Mouse (Mus musculus) MN1 (cell line): ENCODE results near the gene Pcsk7.
A peak's percentile ranks its signal among the peaks of the same experiment; 100 is the strongest.

ENCODE experiments used
- DNase-seq: peaks from one replicate; pipeline ENCODE4 v3.0.0-alpha.2; 2016; ENCODE audit warnings: low spot score

Pcsk7 gene

GRCm38 (mm10) chr9:45938952-45939637, 32.8 kb downstream of the Pcsk7 start:
- DNase-seq: no peak

GRCm38 (mm10) chr9:45939794-45940193, 33.5 kb downstream of the Pcsk7 start:
- no peak for DNase-seq

DNA sequence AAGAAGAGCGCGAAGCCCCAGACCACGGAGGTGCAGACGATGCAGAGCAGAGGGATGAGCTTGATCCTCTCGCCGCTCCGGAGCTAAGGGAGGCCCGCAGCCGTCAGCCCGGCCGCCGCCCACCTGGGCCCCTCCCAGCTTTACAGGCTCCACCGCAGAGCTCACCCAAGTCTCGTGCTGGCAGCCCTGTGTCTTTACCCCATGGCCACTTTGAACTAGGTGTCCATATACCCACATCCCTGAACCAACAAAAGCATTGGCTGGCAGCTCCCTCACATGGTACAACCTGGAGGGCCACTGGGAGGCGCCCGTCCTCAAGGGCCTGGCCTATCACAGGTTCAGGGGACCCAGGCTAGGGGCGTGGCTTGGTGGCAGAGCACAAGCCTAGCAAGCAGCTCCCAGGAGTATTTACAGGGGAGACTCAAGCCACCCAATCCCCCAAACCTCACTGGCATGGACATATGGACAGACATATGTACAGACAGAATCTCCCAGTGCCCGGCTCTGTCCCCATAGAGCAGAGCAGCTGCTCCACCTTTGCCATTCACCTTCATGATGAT, 35.1 kb downstream of the Pcsk7 start:
- no peak for DNase-seq

GRCm38 (mm10) chr9:45942464-45942863, 36.2 kb downstream of the Pcsk7 start:
- no peak for DNase-seq

- no peak for DNase-seq
These were observed 36.6 kb downstream of the Pcsk7 start for GRCm38 (mm10) chr9:45942916-45943315.

GRCm38 (mm10) chr9:45943628-45944505, 37.6 kb downstream of the Pcsk7 start:
- no peak for DNase-seq

DNA sequence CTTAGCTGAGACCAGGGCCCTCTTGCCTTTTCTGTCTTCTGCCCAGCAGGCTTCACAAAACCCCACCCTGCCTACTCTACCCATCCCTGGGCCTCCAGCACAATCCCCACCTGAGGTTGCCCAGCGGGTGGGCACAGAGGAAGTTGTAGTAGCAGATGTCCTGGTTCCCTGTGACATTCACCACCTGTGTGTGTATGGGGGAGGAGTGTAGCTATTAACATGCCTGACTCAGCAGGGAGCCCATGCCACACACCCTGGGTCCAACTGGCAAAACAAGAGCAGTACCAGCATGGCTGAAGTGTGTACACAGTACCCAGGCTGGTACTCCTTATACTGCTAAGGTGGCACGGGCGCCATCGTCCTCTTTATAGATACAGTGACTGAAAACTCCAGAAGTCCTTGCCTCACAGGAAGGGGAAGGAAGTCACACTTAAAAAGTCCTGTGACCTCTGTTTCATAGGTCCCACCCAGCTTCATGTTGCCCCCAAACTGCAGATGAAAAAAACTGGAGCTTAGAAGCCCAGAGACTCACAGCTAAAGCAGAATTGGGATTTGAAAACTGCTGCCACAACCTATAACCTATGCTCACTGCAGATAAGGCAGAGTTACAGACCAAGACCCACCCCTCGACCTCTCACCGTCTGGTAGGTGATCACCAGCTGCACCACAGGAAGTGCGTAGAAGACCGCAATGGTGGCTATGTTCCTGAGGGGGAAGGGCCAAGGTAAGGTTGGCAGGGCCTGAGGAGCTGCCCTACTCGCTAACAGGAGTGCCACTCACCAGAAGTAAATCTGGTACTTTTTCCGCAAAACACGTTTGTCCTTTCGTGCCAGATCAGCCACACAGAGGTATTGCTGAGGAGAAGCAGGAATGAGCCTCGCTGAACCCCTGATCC, 38.5 kb downstream of the Pcsk7 start:
- DNase-seq: no peak

- no peak for DNase-seq
These were observed 39.4 kb downstream of the Pcsk7 start for GRCm38 (mm10) chr9:45945721-45946120.

GRCm38 (mm10) chr9:45946182-45946871, 40.0 kb downstream of the Pcsk7 start:
- DNase-seq: no peak

- no peak for DNase-seq
These were observed 40.5 kb downstream of the Pcsk7 start for GRCm38 (mm10) chr9:45946872-45947183.

- no peak for DNase-seq
These were observed 45.8 kb downstream of the Pcsk7 start for GRCm38 (mm10) chr9:45952057-45952456.

- no peak for DNase-seq
These were observed 46.6 kb downstream of the Pcsk7 start for GRCm38 (mm10) chr9:45952890-45953289.

DNA sequence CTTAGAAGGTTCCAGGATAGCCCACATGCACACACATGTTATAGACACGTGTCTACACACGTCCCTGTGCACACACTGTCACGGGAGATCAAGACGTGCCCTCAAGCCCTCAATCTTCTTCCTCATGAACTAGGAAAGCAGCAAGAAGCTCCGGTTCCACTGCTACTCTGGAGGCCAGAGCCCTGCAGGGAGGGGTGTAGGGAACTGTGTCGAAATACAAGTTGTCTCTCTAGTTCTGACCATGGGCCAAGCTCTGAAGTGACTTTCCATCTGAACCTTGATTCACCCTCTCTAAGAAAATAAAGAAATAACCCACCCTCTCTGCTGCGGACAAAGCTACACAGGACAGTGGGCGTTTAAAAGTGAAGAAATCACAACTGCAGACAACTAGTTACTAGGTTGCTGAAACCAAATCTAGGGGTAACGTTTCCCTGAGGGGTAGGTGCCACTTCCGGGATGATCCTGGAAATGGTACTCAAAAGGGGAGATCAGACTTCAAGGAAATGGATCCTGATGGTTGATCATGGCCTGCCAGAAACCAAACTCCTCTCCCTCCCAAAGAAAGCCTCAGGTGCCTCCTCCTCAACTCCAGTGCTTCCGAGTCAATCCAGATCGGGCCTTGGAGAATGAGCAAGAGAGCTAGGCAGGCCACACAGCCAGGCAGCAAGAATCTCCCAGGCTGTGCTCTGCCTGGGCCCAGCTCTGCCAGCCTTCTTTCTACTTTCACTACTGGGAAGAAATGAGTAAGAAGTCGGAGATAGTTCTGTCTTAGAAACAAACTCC, 47.4 kb downstream of the Pcsk7 start:
- DNase-seq: no peak

DNA sequence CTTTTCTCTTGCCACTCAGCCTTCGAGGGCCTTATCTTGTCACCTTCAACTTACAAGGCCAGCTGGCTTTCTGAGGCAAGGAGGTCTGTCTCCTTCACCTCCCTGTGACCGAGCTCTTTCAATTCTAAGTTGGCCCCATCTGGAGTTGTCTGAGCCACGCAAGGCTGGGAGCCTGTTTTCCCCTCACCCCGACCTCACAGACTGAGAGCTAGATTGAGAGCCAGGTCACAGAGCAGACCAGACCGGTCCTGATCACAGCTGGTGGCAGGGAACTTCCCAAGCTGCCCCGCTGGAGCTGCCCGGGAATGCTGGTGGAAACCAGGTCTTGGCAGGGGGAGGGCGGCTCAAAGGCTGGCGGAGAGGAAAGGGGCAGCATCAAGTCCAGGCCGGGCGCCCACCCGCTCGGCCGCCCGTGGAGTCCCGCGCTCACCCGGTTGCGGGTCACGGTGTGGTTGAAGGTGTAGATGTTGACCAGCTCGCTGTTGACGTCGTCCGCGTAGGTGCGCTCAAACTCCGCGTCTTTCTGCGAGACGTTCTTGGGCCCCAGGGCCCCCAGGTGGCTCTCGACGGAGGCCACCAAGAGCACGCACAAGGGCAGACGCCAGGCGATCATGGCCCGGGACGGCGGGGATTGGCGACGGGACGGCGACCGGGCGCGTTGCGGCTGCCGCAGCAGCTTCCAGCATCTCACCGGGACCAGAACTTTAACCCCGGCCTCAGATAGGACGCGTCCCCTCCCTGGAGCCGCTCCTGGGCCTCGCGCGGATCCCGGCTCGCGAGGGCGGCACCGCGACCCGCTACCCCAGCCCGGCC, 48.2 kb downstream of the Pcsk7 start:
- DNase-seq: peak; percentile 68

GRCm38 (mm10) chr9:45955107-45955963, 49.0 kb downstream of the Pcsk7 start, which contains the start of gene Sidt2:
Sidt2 (minus strand) TSS chr9:45955258.
- peak; percentile 88 for DNase-seq

DNA sequence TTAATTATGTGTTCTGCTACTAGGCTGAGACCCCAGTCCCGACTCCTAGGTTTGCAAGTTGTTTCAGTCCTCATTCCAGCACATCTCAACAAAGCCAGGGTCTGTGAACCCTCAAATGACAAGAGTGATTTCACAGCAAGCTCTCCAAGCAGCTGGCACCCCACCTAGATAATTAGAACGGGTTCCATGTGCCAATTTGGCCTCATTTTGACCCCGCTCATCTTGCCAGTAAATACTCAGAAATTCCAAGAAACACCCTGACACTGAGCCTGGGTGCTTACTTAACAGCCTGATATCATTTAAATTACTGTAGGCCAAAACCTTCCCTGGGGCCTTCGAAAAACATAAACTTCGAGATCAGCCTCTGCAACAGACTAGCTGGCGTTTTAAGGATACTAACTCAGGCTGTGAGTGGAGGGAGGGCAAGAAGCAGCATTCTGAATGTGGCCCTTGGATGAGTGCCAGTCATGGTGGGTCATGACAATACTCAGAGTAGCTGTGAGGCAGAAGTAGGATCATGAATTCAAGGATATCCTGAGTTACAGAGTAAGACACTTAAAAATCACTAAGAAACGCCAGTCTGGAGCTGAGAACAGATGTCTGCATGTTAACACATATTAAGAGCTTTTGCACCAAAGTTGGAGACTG, 51.9 kb downstream of the Pcsk7 start:
- DNase-seq: peak; percentile 16

- peak; percentile 14 for DNase-seq
These were observed 52.6 kb downstream of the Pcsk7 start for GRCm38 (mm10) chr9:45958851-45959250.

DNA sequence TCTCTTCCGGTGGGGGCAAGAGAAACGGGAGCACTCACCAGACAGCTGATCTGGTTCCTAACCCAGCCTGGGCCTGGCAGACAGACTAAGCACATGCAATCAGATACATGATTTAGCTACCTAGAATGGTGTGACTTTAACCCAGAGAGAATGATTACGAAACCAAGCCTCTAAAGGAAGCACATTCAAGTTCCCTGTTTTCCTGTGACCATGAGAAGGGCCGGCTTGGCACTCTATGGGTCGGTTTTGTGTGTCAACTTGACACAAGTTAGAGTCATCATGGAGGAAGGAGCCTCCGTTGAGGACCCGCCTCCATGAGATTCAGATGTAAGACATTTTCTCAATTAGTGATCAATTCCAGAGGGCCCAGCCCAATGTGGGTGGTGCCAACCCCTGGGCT, 53.4 kb downstream of the Pcsk7 start:
- no peak for DNase-seq
